Mouse (Mus musculus): ENCODE results near the gene Bhlhb9.

- TF ChIP-seq CTCF (IDR thresholded peaks at IDR 0.05; ENCODE audit: low read depth, low read length) (no peak), TAL1 (conservative IDR thresholded peaks at IDR 0.05; ENCODE audit: low read depth, low read length) (no peak)
These were observed 124.8 kb downstream of the Bhlhb9 start for GRCm38 (mm10) chrX:135922162-135922561.
